Mouse (Mus musculus): ENCODE results near the gene S100a3.

GRCm38 (mm10) chr3:90617586-90617985 lies 57.2 kb downstream of the S100a3 start:
- TF ChIP-seq POLR2A (IDR thresholded peaks at IDR 0.05; ENCODE audit: insufficient read length, low read depth) (no peak), E2F4 (IDR thresholded peaks at IDR 0.05; ENCODE audit: insufficient read depth) (no peak), MAX (IDR thresholded peaks at IDR 0.05; ENCODE audit: low read depth) (no peak), USF1 (IDR thresholded peaks at IDR 0.05; ENCODE audit: low read depth) (no peak)
